In the genomic region with DNA sequence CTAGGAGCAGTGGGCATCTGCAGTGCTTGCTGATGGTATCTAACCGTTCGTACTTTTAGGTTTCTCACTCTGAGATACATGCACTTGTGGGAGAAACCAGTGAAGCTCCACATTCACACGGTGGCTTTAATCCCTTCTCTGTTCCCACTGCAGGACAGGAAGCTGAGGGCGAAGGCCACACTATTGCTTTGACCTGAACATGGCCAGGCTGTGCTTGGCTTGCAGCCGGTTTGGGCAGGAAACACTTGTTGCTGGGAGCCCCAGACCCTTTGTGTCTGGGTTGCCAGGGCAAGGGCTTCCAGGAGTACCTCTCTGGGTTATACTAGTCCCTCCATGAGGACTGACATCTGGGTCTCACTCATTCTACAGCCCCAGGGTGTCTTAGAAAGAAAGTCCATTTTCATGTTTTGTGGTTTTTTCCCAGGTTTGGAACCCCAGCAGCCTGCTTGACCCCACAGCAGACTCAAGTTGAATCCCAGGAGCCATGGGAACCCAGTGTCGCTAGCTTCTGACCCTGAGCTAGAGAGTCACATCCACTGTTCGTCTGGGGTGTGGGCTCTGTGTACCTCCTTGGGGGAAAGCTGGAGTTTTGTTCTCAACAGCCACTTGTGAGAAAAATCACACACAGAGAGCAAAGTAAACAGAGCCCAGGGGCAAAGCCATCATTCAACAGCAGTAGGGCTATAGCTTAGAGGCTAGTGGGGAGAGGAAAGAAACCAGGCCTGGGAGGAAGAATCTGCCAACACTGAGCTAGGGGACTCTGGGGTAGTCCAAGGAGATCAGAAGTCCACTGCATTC, we compare ENCODE assay signal across 11 mouse cellular contexts. TPM values are rescaled to one million over a fixed set of nuclear protein-coding genes. Genes with fewer than 3 reads are reported as not detected.
A peak's percentile ranks its signal among the peaks of the same experiment; 100 is the strongest.
DNase-seq lines count a peak whose midpoint lies in the region; ATAC-seq and TF ChIP-seq lines count a peak whose summit lies in the region.
"Had no signal": no experiment of that assay in that cellular context is flagged by ENCODE, and none has a peak within 500 bp of the region (broad histone marks: within the 10 kb centered on the region; RNA-seq: fewer than 3 reads in every experiment).

No protein-coding gene starts in this region.

- H3K27ac ChIP-seq in CH12.LX (ENCODE audit: insufficient read depth, low read depth) = peak overlapping the region; percentile 87
- peak overlapping the region; percentile 74 for H3K27ac ChIP-seq in heart, embryonic 16.5 days (ENCODE audit: low read length)

- peak; percentile 96 for DNase-seq in heart, adult 11 months
- no peak for DNase-seq in heart, adult 8-10 months (ENCODE audit: low spot score)
- no peak for DNase-seq in CH12.LX (ENCODE audit: extremely low read depth)
- DNase-seq in kidney, postnatal 36 days = peak; percentile 60 to 67
- no peak for DNase-seq in urinary bladder, postnatal 14 days (ENCODE audit: low spot score)
- DNase-seq in frontal cortex, postnatal 14 days (ENCODE audit: low spot score in 2 of 2) = no peak
- DNase-seq: cerebellum, adult 8-10 months had no signal

- TF ChIP-seq RAD21 in CH12.LX (IDR thresholded peaks at IDR 0.05; ENCODE audit: low read depth, low read length) = no peak

- ATAC-seq in heart, embryonic 16.5 days (replicated peaks; ENCODE audit: extremely low read depth, insufficient read depth, low FRiP score) = no peak
- ATAC-seq in megakaryocyte-erythroid progenitor cell, adult 5-6 weeks (replicated peaks; ENCODE audit: low FRiP score, low TSS enrichment, poor library complexity, severe bottlenecking) = no peak
- ATAC-seq: midbrain, embryonic 16.5 days had no signal

- H3K4me1 ChIP-seq in CH12.LX (ENCODE audit: control insufficient read depth in 1 of 2, insufficient read depth in 2 of 2) = peaks cover 48 to 62% of the 10 kb centered on the region in 2 experiments
- peaks cover 25% of the 10 kb centered on the region for H3K4me1 ChIP-seq in heart, embryonic 16.5 days (ENCODE audit: control insufficient read depth, insufficient read depth, low read length)

- no peaks in the 10 kb centered on the region for H3K27me3 ChIP-seq in CH12.LX (replicated peaks)
- H3K27me3 ChIP-seq in heart, embryonic 16.5 days (ENCODE audit: control insufficient read depth, insufficient read depth, low read length) = no peaks in the 10 kb centered on the region; the same call in 1 of the 2 replicates

- no peak for TF ChIP-seq POLR2A in CH12.LX (IDR thresholded peaks at IDR 0.05; ENCODE audit: low read depth, low read length)

- peak overlapping the region; percentile 22; the same call in 1 of the 2 replicates for H3K4me2 ChIP-seq in CH12.LX (ENCODE audit: insufficient read depth, low read depth, poor library complexity, severe bottlenecking)
- no peak overlapping the region for H3K4me2 ChIP-seq in heart, embryonic 16.5 days (ENCODE audit: low read depth, low read length)

- no peaks in the 10 kb centered on the region for H3K36me3 ChIP-seq in CH12.LX (replicated peaks in 1 of 2; ENCODE audit: control insufficient read depth in 1 of 2, insufficient read depth in 1 of 2, low read length in 1 of 2)
- no peaks in the 10 kb centered on the region for H3K36me3 ChIP-seq in heart, embryonic 16.5 days (ENCODE audit: control insufficient read depth, insufficient read depth)

- H3K9ac ChIP-seq in CH12.LX (ENCODE audit: insufficient read depth, low read depth) = peak overlapping the region; percentile 36; the same call in 1 of the 2 replicates
- no peak overlapping the region for H3K9ac ChIP-seq in heart, embryonic 16.5 days (ENCODE audit: low read length)

- in situ Hi-C loops in CH12.LX (cut with MboI; ENCODE audit: low pct_ligation_motif_present, low pct_unique_long_range_greater_than_20kb, low sequenced_read_pairs) = no loop called here

- TF ChIP-seq CTCF in CH12.LX (conservative IDR thresholded peaks at IDR 0.05 in 1 of 2, IDR thresholded peaks at IDR 0.05 in 1 of 2; ENCODE audit: low read depth in 2 of 2, low read length in 2 of 2) = no peak

- WGBS in heart, embryonic 16.5 days = 43% methylated on average over 7 of the region's 7 CpGs

- peaks cover 11% of the 10 kb centered on the region for H3K9me3 ChIP-seq in CH12.LX (replicated peaks; ENCODE audit: low read length)
- no peaks in the 10 kb centered on the region for H3K9me3 ChIP-seq in heart, embryonic 16.5 days (replicated peaks; ENCODE audit: control insufficient read depth, low read length)

- no peak for TF ChIP-seq EP300 in CH12.LX (IDR thresholded peaks at IDR 0.05; ENCODE audit: low read length)

- dilution Hi-C loops in CH12.LX (cut with MboI; ENCODE audit: extremely low pct_ligation_motif_present, extremely low pct_unique_long_range_greater_than_20kb, low sequenced_read_pairs) = no loop called here

- H3K79me2 ChIP-seq in CH12.LX (replicated peaks; ENCODE audit: control insufficient read depth, extremely low read depth, insufficient read depth, poor library complexity, severe bottlenecking) = no peaks in the 10 kb centered on the region

- no peak overlapping the region for H3K4me3 ChIP-seq in CH12.LX (replicated peaks in 1 of 3; ENCODE audit: low read depth in 2 of 3, low read length in 2 of 3, poor library complexity in 1 of 3)
- H3K4me3 ChIP-seq in heart, embryonic 16.5 days (ENCODE audit: low read length) = no peak overlapping the region
- H3K4me3 ChIP-seq: erythroblast, embryonic 14.5 days had no signal

TF ChIP-seq in CH12.LX, 34 proteins besides CTCF, POLR2A, EP300 and RAD21:
- TF ChIP-seq SIN3A (IDR thresholded peaks at IDR 0.05; ENCODE audit: low read length) (no peak), NRF1 (IDR thresholded peaks at IDR 0.05; ENCODE audit: low read depth, low read length) (no peak), ZC3H11A (IDR thresholded peaks at IDR 0.05; ENCODE audit: low read depth, low read length) (no peak), SMC3 (IDR thresholded peaks at IDR 0.05; ENCODE audit: low read depth, low read length) (no peak), TCF12 (IDR thresholded peaks at IDR 0.05; ENCODE audit: low read depth, low read length) (no peak), IRF4 (IDR thresholded peaks at IDR 0.05; ENCODE audit: low read depth, low read length) (no peak), KAT2A (IDR thresholded peaks at IDR 0.05; ENCODE audit: insufficient replicate concordance, low read length) (no peak), PAX5 (IDR thresholded peaks at IDR 0.05; ENCODE audit: low read length) (no peak), MAFK (IDR thresholded peaks at IDR 0.05; ENCODE audit: insufficient replicate concordance, low read length) (no peak), MYC (IDR thresholded peaks at IDR 0.05; ENCODE audit: low read depth, low read length) (no peak), GABPA (IDR thresholded peaks at IDR 0.05; ENCODE audit: insufficient replicate concordance, low read depth, low read length) (no peak), TBP (conservative IDR thresholded peaks at IDR 0.05; ENCODE audit: low read depth, low read length) (no peak), JUND (conservative IDR thresholded peaks at IDR 0.05; ENCODE audit: low read depth, low read length) (no peak)

RNA-seq across cellular contexts. Expression of a gene that starts 15.8 kb away (rescaled TPM):
- 10 to 100 TPM in 3 of 4 experiments, 1 to 10 TPM in 1; 9.5 to 12.4 (median 11.2) TPM for total RNA-seq in heart, adult 8-10 months (2022)
- total RNA-seq in CH12.LX (2012; rRNA removed) (136 and 218 TPM in 2 replicates), CH12.LX (2014; rRNA removed) (44.1 and 61.4 TPM in 2 replicates)
- 255 and 279 TPM in 2 replicates for polyA plus RNA-seq in CH12.LX (2012; ENCODE audit: insufficient read length, low read depth)
- polyA plus RNA-seq in heart, embryonic 16.5 days (2015; fragmentation: Nextera tagmentation; extraction: Ambion mirVana) = 9.0 and 14.9 TPM in 2 replicates
- total RNA-seq in megakaryocyte-erythroid progenitor cell, adult 5-6 weeks (2014; fragmentation: Nextera tagmentation) = 16.4 and 28.3 TPM in 2 replicates
- total RNA-seq in megakaryocyte-erythroid progenitor cell, adult 5-6 weeks (2017) = 14.9 and 15.7 TPM in 2 replicates

RNA-seq across cellular contexts. Expression of a gene that starts 53.7 kb away (rescaled TPM):
- under 1 TPM; 0.35 to 0.49 (median 0.43) TPM for total RNA-seq in heart, adult 8-10 months (2022)
- total RNA-seq in CH12.LX (2012; rRNA removed) (12.3 and 21.5 TPM in 2 replicates), CH12.LX (2014; rRNA removed) (15.9 and 18.9 TPM in 2 replicates)
- 22.8 and 23.3 TPM in 2 replicates for polyA plus RNA-seq in CH12.LX (2012; ENCODE audit: insufficient read length, low read depth)
- polyA plus RNA-seq in heart, embryonic 16.5 days (2015; fragmentation: Nextera tagmentation; extraction: Ambion mirVana) = 3.0 and 5.6 TPM in 2 replicates
- total RNA-seq in megakaryocyte-erythroid progenitor cell, adult 5-6 weeks (2014; fragmentation: Nextera tagmentation) = 1.8 and 3.1 TPM in 2 replicates
- 2.2 TPM in 1 of 2 replicates, not detected in the other for total RNA-seq in megakaryocyte-erythroid progenitor cell, adult 5-6 weeks (2017)

Comparison
In these comparisons a context has a peak if more than half of its experiments do, and no peak if none do; other contexts are left out.
1. DNase-seq: peak in heart, adult 11 months (single experiment) and kidney, postnatal 36 days (2 of 2); none in heart, adult 8-10 months (single experiment), CH12.LX (single experiment), urinary bladder, postnatal 14 days (single experiment) and frontal cortex, postnatal 14 days (0 of 2).